Mouse (Mus musculus) C2C12 (cell line): Measurements from ENCODE around the gene Selenov. TPM values are rescaled to one million over a fixed set of nuclear protein-coding genes. Genes with fewer than 3 reads are reported as not detected.

ENCODE experiments used
- H3K27me3 ChIP-seq: one replicate; pipeline ENCODE4 v1.6.1; 2011; ENCODE audit not compliant: control insufficient read depth, insufficient read depth, insufficient read length
- H3K36me3 ChIP-seq: one replicate; pipeline ENCODE4 v1.6.1; 2011; ENCODE audit not compliant: control insufficient read depth, insufficient read depth
- H3K4me3 ChIP-seq: one replicate; pipeline ENCODE4 v1.5.1; 2011; ENCODE audit warnings: mild to moderate bottlenecking, control low read depth; ENCODE audit not compliant: poor library complexity, insufficient read depth, severe bottlenecking
- H3K79me2 ChIP-seq: one replicate; pipeline ENCODE4 v1.6.1; 2011; ENCODE audit not compliant: control insufficient read depth, insufficient read depth
- H3K79me3 ChIP-seq: one replicate; pipeline ENCODE4 v1.6.1; 2011; ENCODE audit warnings: low read depth, control low read depth
- H3ac ChIP-seq: one replicate; pipeline ENCODE3; 2011; ENCODE audit warnings: low read depth; ENCODE audit not compliant: control insufficient read depth, insufficient read length
- CEBPB ChIP-seq: IDR thresholded peaks from one replicate; pipeline ENCODE4 v1.6.1; 2011; ENCODE audit warnings: low read depth, mild to moderate bottlenecking, control low read depth, moderate library complexity
- CTCF ChIP-seq: IDR thresholded peaks from one replicate; pipeline ENCODE4 v1.5.1; 2011; ENCODE audit not compliant: control insufficient read depth, insufficient read depth, insufficient read length
- FOSL1 ChIP-seq: IDR thresholded peaks from one replicate; pipeline ENCODE4 v1.8.0; 2011; ENCODE audit warnings: mild to moderate bottlenecking, low read length; ENCODE audit not compliant: poor library complexity, insufficient read depth, severe bottlenecking
- MAX ChIP-seq: IDR thresholded peaks from one replicate; pipeline ENCODE4 v1.6.1; 2011; ENCODE audit warnings: mild to moderate bottlenecking, control low read depth
- MYOD1 ChIP-seq: IDR thresholded peaks from one replicate; pipeline ENCODE4 v1.6.1; 2011; ENCODE audit warnings: low read depth; ENCODE audit not compliant: control insufficient read depth, insufficient read length
- MYOG ChIP-seq: IDR thresholded peaks from one replicate; pipeline ENCODE4 v1.6.1; 2011; ENCODE audit not compliant: control insufficient read depth, insufficient read length; ENCODE audit errors: extremely low read depth
- USF1 ChIP-seq: IDR thresholded peaks from one replicate; pipeline ENCODE4 v1.6.1; 2011; ENCODE audit warnings: low read depth, mild to moderate bottlenecking, control low read depth, moderate library complexity
- polyA plus RNA-seq: library from polyadenylated mRNA; unstranded; fragments of >200 nt; fragmentation: generic; extraction: Trizol; gene quantifications from one replicate; pipeline ENCODE4 v1.2.1, GENCODE M21; 2012; ENCODE audit warnings: missing spikeins

Gene Selenov
- polyA plus RNA-seq, 1 experiment: not detected

GRCm38 (mm10) chr7:28268042-28268531 is 22.9 kb downstream of the Selenov start:
- TF ChIP-seq MAX (no peak), CEBPB (no peak), CTCF (no peak), MYOD1 (no peak), MYOG (no peak), FOSL1 (no peak), USF1 (no peak)
- no peaks in the 10 kb centered on the region for H3K79me2 ChIP-seq

GRCm38 (mm10) chr7:28267129-28268041 is 23.6 kb downstream of the Selenov start, which contains the start of gene Eid2:
Eid2 (plus strand) TSS chr7:28267881.
- peak within 1 kb of the TSS; percentile 36 for H3ac ChIP-seq
- H3K36me3 ChIP-seq: no peaks in the 10 kb centered on the region
- H3K79me3 ChIP-seq: no peaks in the 10 kb centered on the region
- H3K79me2 ChIP-seq: no peaks in the 10 kb centered on the region
- peak within 1 kb of the TSS; percentile 26 for H3K4me3 ChIP-seq
- no peaks in the 10 kb centered on the region for H3K27me3 ChIP-seq
- peak; percentile 24 for TF ChIP-seq MAX
- no peak for TF ChIP-seq USF1
- no peak for TF ChIP-seq FOSL1
- no peak for TF ChIP-seq CEBPB
- TF ChIP-seq MYOG: no peak
- no peak for TF ChIP-seq MYOD1

More at GRCm38 (mm10) chr7:28268042-28268531, 22.9 kb downstream of the Selenov start:
- Histone ChIP-seq H3ac (no peak overlapping the region), H3K27me3 (no peaks in the 10 kb centered on the region), H3K36me3 (no peaks in the 10 kb centered on the region), H3K79me3 (no peaks in the 10 kb centered on the region), H3K4me3 (peak overlapping the region; percentile 26)

- Histone ChIP-seq H3K27me3 (no peaks in the 10 kb centered on the region), H3ac (no peak overlapping the region), H3K4me3 (no peak overlapping the region), H3K79me3 (no peaks in the 10 kb centered on the region), H3K79me2 (no peaks in the 10 kb centered on the region), H3K36me3 (no peaks in the 10 kb centered on the region)
- TF ChIP-seq CEBPB (no peak), MYOG (no peak), USF1 (no peak), MYOD1 (no peak), CTCF (no peak), FOSL1 (no peak), MAX (no peak)
Measured at GRCm38 (mm10) chr7:28265391-28265790, 25.6 kb downstream of the Selenov start.

GRCm38 (mm10) chr7:28263786-28264185 is 27.2 kb downstream of the Selenov start:
- H3K4me3 ChIP-seq: no peak overlapping the region
- no peaks in the 10 kb centered on the region for H3K79me2 ChIP-seq

GRCm38 (mm10) chr7:28262861-28263260 is 28.1 kb downstream of the Selenov start:
- Histone ChIP-seq H3K79me2 (no peaks in the 10 kb centered on the region), H3K36me3 (no peaks in the 10 kb centered on the region), H3ac (no peak overlapping the region), H3K27me3 (no peaks in the 10 kb centered on the region), H3K4me3 (no peak overlapping the region), H3K79me3 (no peaks in the 10 kb centered on the region)
- TF ChIP-seq USF1 (no peak), MAX (no peak), CEBPB (no peak), FOSL1 (no peak), CTCF (no peak), MYOG (no peak), MYOD1 (no peak)

More at GRCm38 (mm10) chr7:28263786-28264185, 27.2 kb downstream of the Selenov start:
- Histone ChIP-seq H3K36me3 (no peaks in the 10 kb centered on the region), H3K79me3 (no peaks in the 10 kb centered on the region), H3K27me3 (no peaks in the 10 kb centered on the region), H3ac (no peak overlapping the region)
- TF ChIP-seq USF1 (no peak), MAX (no peak), FOSL1 (no peak), MYOD1 (no peak), MYOG (no peak), CEBPB (no peak), CTCF (no peak)

- no peaks in the 10 kb centered on the region for H3K79me3 ChIP-seq
- no peak overlapping the region for H3K4me3 ChIP-seq
- H3K27me3 ChIP-seq: no peaks in the 10 kb centered on the region
- no peaks in the 10 kb centered on the region for H3K79me2 ChIP-seq
- TF ChIP-seq MYOG: no peak
- TF ChIP-seq CTCF: no peak
- no peak for TF ChIP-seq CEBPB
- TF ChIP-seq USF1: no peak
- TF ChIP-seq MAX: no peak
- no peak overlapping the region for H3ac ChIP-seq
- no peaks in the 10 kb centered on the region for H3K36me3 ChIP-seq
Measured at GRCm38 (mm10) chr7:28255476-28255875, 35.5 kb downstream of the Selenov start.
